Mouse (Mus musculus) bone marrow macrophage, adult 2 months (primary cell): ENCODE data around the gene Gm20388.

ENCODE experiments used
- CTCF ChIP-seq: IDR thresholded peaks from 2 replicates; pipeline ENCODE4 v1.5.1; 2012; ENCODE audit warnings: low read depth, mild to moderate bottlenecking, low read length, moderate library complexity
- POLR2A ChIP-seq: IDR thresholded peaks from 2 replicates; pipeline ENCODE4 v1.6.1; 2012; ENCODE audit warnings: mild to moderate bottlenecking, low read depth, low read length, borderline replicate concordance

- TF ChIP-seq CTCF (no peak), POLR2A (no peak)
Observed at GRCm38 (mm10) chr8:122719500-122720065, 2808.9 kb downstream of the Gm20388 start.
